In genomic region chr2:172729741-172730140, GRCm38 (mm10) we compare ENCODE assay signal across 18 mouse cellular contexts.
"Had no signal": no experiment of that assay in that cellular context is flagged by ENCODE, and none has a peak within 500 bp of the region (broad histone marks: within the 10 kb centered on the region; RNA-seq: fewer than 3 reads in every experiment).

No protein-coding gene starts in this region.

- H3K9ac ChIP-seq: lung, embryonic 14.5 days; midbrain, embryonic 12.5 days; neural tube, embryonic 13.5 days; neural tube, embryonic 15.5 days had no signal

- DNase-seq: lung, adult 18-20 months; lung, embryonic 14.5 days; lung, postnatal 10 days; lung, postnatal 4 days; midbrain, embryonic 14.5 days; right cerebral cortex, adult 18-20 months; right cerebral cortex, postnatal 25 days; right cerebral cortex, postnatal 4 days; spleen, adult 18-20 months; thymus, adult 2 months; thymus, postnatal 25 days; thymus, postnatal 4 days had no signal

- ATAC-seq: midbrain, embryonic 16.5 days had no signal

- H3K36me3 ChIP-seq: midbrain, embryonic 10.5 days; midbrain, embryonic 12.5 days; neural tube, embryonic 13.5 days; neural tube, embryonic 15.5 days had no signal

- H3K9me3 ChIP-seq: midbrain, embryonic 10.5 days; midbrain, embryonic 12.5 days; neural tube, embryonic 13.5 days; neural tube, embryonic 15.5 days had no signal

- H3K4me2 ChIP-seq: lung, embryonic 14.5 days; midbrain, embryonic 12.5 days; neural tube, embryonic 13.5 days had no signal

- H3K4me3 ChIP-seq: midbrain, embryonic 12.5 days; myocyte; neural tube, embryonic 13.5 days; neural tube, embryonic 15.5 days had no signal

- H3K27ac ChIP-seq: midbrain, embryonic 12.5 days; neural tube, embryonic 13.5 days; neural tube, embryonic 15.5 days had no signal
